Mouse (Mus musculus) liver, embryonic 14.5 days (tissue): ENCODE results near the gene 4921539E11Rik.

ENCODE experiments used
- CTCF ChIP-seq: IDR thresholded peaks from 2 replicates; pipeline ENCODE4 v1.5.1; 2016; ENCODE audit warnings: antibody characterized with exemption, low read depth, control low read depth
- EP300 ChIP-seq: IDR thresholded peaks from 2 replicates; pipeline ENCODE4 v1.6.1; 2016; ENCODE audit warnings: antibody characterized with exemption, low read depth

- peak; percentile 32; the same call in 1 of the 2 replicates for TF ChIP-seq CTCF
- TF ChIP-seq EP300: no peak
Measured at GRCm38 (mm10) chr4:103269336-103269735, 21.3 kb downstream of the 4921539E11Rik start.
